Mouse (Mus musculus) neural tube, embryonic 11.5 days (tissue): ENCODE measurements at regions not wholly inside any gene's neighbourhood (a gene's known extent, or its start where the extent isn't known, plus 50 kb on each side); places are given as distances from the start of the nearest gene placed in this dataset.

Source experiments
- ATAC-seq: fragments of 200-750 bp; cut with Nextera tagmentation; 2 replicates; pipeline ENCODE4 v1.8.0; 2017; ENCODE audit warnings: moderate number of reproducible peaks, mild to moderate bottlenecking, moderate TSS enrichment, moderate library complexity; ENCODE audit not compliant: insufficient read depth, low FRiP score, low TSS enrichment
- DNase-seq: peaks from one replicate; pipeline ENCODE4 v3.0.0-alpha.2; 2015; ENCODE audit warnings: low spot score
- H3K27ac ChIP-seq: fragments of 300-500 bp; sonication (generic); 2 replicates; pipeline ENCODE4 v1.5.1; 2014; ENCODE audit warnings: low read depth, mild to moderate bottlenecking, low read length
- H3K27me3 ChIP-seq: fragments of 300-500 bp; sonication (generic); 2 replicates; pipeline ENCODE4 v1.6.1; 2014; ENCODE audit warnings: mild to moderate bottlenecking, low read length, mixed read lengths; ENCODE audit not compliant: control insufficient read depth, insufficient read depth
- H3K36me3 ChIP-seq: fragments of 300-500 bp; sonication (generic); 2 replicates; pipeline ENCODE4 v1.6.1; 2014; ENCODE audit warnings: mild to moderate bottlenecking, low read length, moderate library complexity, mixed read lengths; ENCODE audit not compliant: control insufficient read depth, insufficient read depth
- H3K4me1 ChIP-seq: fragments of 300-500 bp; sonication (generic); 2 replicates; pipeline ENCODE4 v1.6.1; 2014; ENCODE audit warnings: low read length, mixed read lengths; ENCODE audit not compliant: control insufficient read depth, insufficient read depth
- H3K4me2 ChIP-seq: fragments of 300-500 bp; sonication (generic); 2 replicates; pipeline ENCODE4 v1.6.1; 2014; ENCODE audit warnings: low read depth, mild to moderate bottlenecking, moderate library complexity
- H3K4me3 ChIP-seq: fragments of 300-500 bp; sonication (generic); 2 replicates; pipeline ENCODE4 v1.5.1; 2014; ENCODE audit warnings: low read depth, low read length
- H3K9ac ChIP-seq: fragments of 300-500 bp; sonication (generic); 2 replicates; pipeline ENCODE4 v1.6.1; 2014; ENCODE audit warnings: mild to moderate bottlenecking, low read length
- H3K9me3 ChIP-seq: fragments of 300-500 bp; sonication (generic); 2 replicates; pipeline ENCODE4 v1.6.1; 2016; ENCODE audit warnings: low read length; ENCODE audit not compliant: control insufficient read depth
- WGBS: fragments of 180-500 bp; shearing (Covaris S2); extraction: QIAGEN DNeasy Blood & Tissue Kit; methylation state at CpG from one replicate; pipeline ENCODE4 v1.1.7; 2014; 5-methylcytosine and 5-hydroxymethylcytosine counted together

GRCm38 (mm10) chr13:59251252-59252006, 333.6 kb downstream of the Agtpbp1 start:
- Histone ChIP-seq H3K4me3 (no peak overlapping the region), H3K4me1 (peaks cover 15% of the 10 kb centered on the region; the same call in 1 of the 2 replicates), H3K36me3 (no peaks in the 10 kb centered on the region), H3K4me2 (no peak overlapping the region), H3K9me3 (no peaks in the 10 kb centered on the region), H3K27ac (no peak overlapping the region), H3K27me3 (no peaks in the 10 kb centered on the region), H3K9ac (no peak overlapping the region)
- 58% methylated on average over 12 of the region's 12 CpGs for WGBS
- DNase-seq (peak; percentile 53), ATAC-seq (peak; percentile 54; the same call in 1 of the 2 replicates)

GRCm38 (mm10) chr13:59248411-59248810, 336.6 kb downstream of the Agtpbp1 start:
- WGBS: 84% methylated on average over 9 of the region's 9 CpGs
- Histone ChIP-seq H3K27ac (no peak overlapping the region), H3K9me3 (no peaks in the 10 kb centered on the region), H3K4me1 (0 out of 2 replicates have a peak, but pooled peaks cover 7% of the 10 kb centered on the region), H3K4me2 (no peak overlapping the region), H3K27me3 (no peaks in the 10 kb centered on the region), H3K36me3 (no peaks in the 10 kb centered on the region), H3K9ac (no peak overlapping the region), H3K4me3 (no peak overlapping the region)
- DNase-seq (no peak), ATAC-seq (no peak)

GRCm38 (mm10) chr13:59246984-59247537, 338.0 kb downstream of the Agtpbp1 start:
- H3K4me1 ChIP-seq: 0 out of 2 replicates have a peak, but pooled peaks cover 7% of the 10 kb centered on the region
- no peak overlapping the region for H3K4me2 ChIP-seq
- 85% methylated on average over 7 of the region's 7 CpGs for WGBS
- no peak overlapping the region for H3K27ac ChIP-seq
- no peaks in the 10 kb centered on the region for H3K9me3 ChIP-seq
- no peak overlapping the region for H3K4me3 ChIP-seq
- ATAC-seq: no peak
- H3K27me3 ChIP-seq: no peaks in the 10 kb centered on the region
- no peak for DNase-seq
- no peak overlapping the region for H3K9ac ChIP-seq
- H3K36me3 ChIP-seq: no peaks in the 10 kb centered on the region

DNA sequence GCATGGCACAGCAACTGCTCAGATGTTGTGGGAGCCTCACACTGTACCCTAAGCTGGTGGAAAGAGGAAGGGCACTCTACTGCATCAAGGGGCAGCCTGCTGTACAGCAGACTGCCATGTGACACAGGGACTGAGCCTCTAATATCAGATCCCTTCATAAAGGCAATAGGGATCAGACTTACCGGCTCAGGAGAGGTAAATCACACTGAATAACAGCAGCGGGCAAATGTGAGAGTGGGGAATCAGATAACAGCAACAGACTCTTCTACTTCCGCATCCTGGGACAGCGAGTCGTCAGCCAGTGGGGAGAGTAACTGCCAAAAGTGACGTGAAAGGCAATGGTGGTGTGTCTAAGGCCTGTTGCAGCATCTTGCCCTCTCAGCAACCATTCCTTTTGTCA, 339.0 kb downstream of the Agtpbp1 start:
- no peak overlapping the region for H3K4me3 ChIP-seq

DNA sequence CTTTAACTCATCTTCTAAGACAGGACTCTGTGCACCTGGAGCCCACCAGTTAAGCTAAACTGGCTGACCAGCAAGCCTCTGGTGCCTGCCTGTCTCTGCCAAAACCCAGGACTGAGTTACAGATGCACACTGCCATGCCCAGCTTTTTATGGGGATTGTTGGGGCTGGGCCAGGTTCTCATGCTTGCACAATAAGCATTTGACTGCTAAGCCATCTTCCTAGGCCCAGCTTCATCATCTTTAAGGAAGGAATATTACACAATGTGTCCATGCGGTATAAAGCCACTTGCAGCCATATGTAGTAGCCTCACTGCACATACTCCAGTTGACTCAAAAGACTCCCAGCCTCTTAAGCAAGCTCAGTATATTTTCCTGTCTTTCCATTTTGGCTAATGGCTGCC, 340.4 kb downstream of the Agtpbp1 start:
- no peak overlapping the region for H3K4me2 ChIP-seq
- H3K9me3 ChIP-seq: no peaks in the 10 kb centered on the region
- ATAC-seq (no peak), DNase-seq (no peak)
- H3K4me1 ChIP-seq: no peaks in the 10 kb centered on the region
- 86% methylated on average over 1 of the region's 1 CpGs for WGBS
- no peak overlapping the region for H3K27ac ChIP-seq
- H3K9ac ChIP-seq: no peak overlapping the region
- no peaks in the 10 kb centered on the region for H3K27me3 ChIP-seq
- H3K4me3 ChIP-seq: no peak overlapping the region
- no peaks in the 10 kb centered on the region for H3K36me3 ChIP-seq

More for the DNA sequence above, 339.0 kb downstream of the Agtpbp1 start:
- H3K4me1 ChIP-seq: 0 out of 2 replicates have a peak, but pooled peaks cover under 1% of the 10 kb centered on the region
- 73% methylated on average over 6 of the region's 6 CpGs for WGBS
- DNase-seq (no peak), ATAC-seq (no peak)
- H3K27ac ChIP-seq: no peak overlapping the region
- no peaks in the 10 kb centered on the region for H3K27me3 ChIP-seq
- H3K4me2 ChIP-seq: no peak overlapping the region
- H3K9me3 ChIP-seq: no peaks in the 10 kb centered on the region
- H3K9ac ChIP-seq: no peak overlapping the region
- no peaks in the 10 kb centered on the region for H3K36me3 ChIP-seq

DNA sequence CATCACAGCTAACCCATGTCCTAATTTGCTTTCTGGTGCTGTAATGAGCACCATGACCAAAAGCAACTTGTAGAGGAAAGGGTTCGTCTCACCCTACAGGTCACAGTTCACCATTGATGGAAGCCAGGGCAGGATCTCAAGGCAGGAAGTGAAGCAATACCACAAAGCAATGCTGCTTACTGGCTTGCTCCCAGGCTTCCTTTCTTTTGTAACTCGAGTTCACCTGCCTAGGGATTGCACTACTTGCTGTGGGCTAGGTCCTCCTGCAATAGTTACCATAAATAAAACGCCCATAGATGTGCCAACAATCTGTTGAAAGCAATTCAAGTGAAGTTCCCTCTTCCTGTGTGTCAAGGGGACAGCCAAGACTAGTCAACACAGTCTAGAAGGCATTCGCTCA, 342.4 kb downstream of the Agtpbp1 start:
- no peak overlapping the region for H3K27ac ChIP-seq
- 73% methylated on average over 4 of the region's 4 CpGs for WGBS
- H3K27me3 ChIP-seq: no peaks in the 10 kb centered on the region
- H3K9me3 ChIP-seq: no peaks in the 10 kb centered on the region
- H3K9ac ChIP-seq: no peak overlapping the region
- DNase-seq: no peak
- H3K4me2 ChIP-seq: no peak overlapping the region
- no peak overlapping the region for H3K4me3 ChIP-seq
- no peaks in the 10 kb centered on the region for H3K4me1 ChIP-seq
- no peaks in the 10 kb centered on the region for H3K36me3 ChIP-seq
- ATAC-seq: no peak

- no peaks in the 10 kb centered on the region for H3K4me1 ChIP-seq
- DNase-seq: no peak
- no peak overlapping the region for H3K4me2 ChIP-seq
- no peak for ATAC-seq
- WGBS: 59% methylated on average over 1 of the region's 1 CpGs
- H3K9me3 ChIP-seq: no peaks in the 10 kb centered on the region
- H3K9ac ChIP-seq: no peak overlapping the region
- H3K36me3 ChIP-seq: no peaks in the 10 kb centered on the region
- H3K4me3 ChIP-seq: no peak overlapping the region
- H3K27me3 ChIP-seq: no peaks in the 10 kb centered on the region
- H3K27ac ChIP-seq: no peak overlapping the region
These were observed 346.3 kb downstream of the Agtpbp1 start for GRCm38 (mm10) chr13:59238696-59239095.

- H3K27ac ChIP-seq: no peak overlapping the region
- H3K36me3 ChIP-seq: no peaks in the 10 kb centered on the region
- no peak for DNase-seq
- no peak overlapping the region for H3K4me2 ChIP-seq
- no peaks in the 10 kb centered on the region for H3K27me3 ChIP-seq
- H3K9ac ChIP-seq: no peak overlapping the region
- no peaks in the 10 kb centered on the region for H3K9me3 ChIP-seq
- no peaks in the 10 kb centered on the region for H3K4me1 ChIP-seq
- ATAC-seq: no peak
- no peak overlapping the region for H3K4me3 ChIP-seq
- WGBS: 95% methylated on average over 9 of the region's 9 CpGs
These were observed 349.2 kb downstream of the Agtpbp1 start for GRCm38 (mm10) chr13:59235836-59236235.

GRCm38 (mm10) chr13:59229111-59229541, 355.9 kb downstream of the Agtpbp1 start:
- H3K4me2 ChIP-seq: no peak overlapping the region
- H3K4me1 ChIP-seq: no peaks in the 10 kb centered on the region
- DNase-seq (no peak), ATAC-seq (no peak)
- no peaks in the 10 kb centered on the region for H3K9me3 ChIP-seq
- H3K27me3 ChIP-seq: no peaks in the 10 kb centered on the region
- WGBS: 86% methylated on average over 6 of the region's 6 CpGs
- no peak overlapping the region for H3K4me3 ChIP-seq
- no peaks in the 10 kb centered on the region for H3K36me3 ChIP-seq
- no peak overlapping the region for H3K9ac ChIP-seq
- H3K27ac ChIP-seq: no peak overlapping the region
